Mouse (Mus musculus) G1E (cell line): ENCODE results near the gene Pcolce2. TPM values are rescaled to one million over a fixed set of nuclear protein-coding genes. Genes with fewer than 3 reads are reported as not detected.

Experiments
- ATAC-seq: 2 replicates; pipeline ENCODE4 v1.8.0; 2016; ENCODE audit warnings: mild to moderate bottlenecking; ENCODE audit not compliant: insufficient number of reproducible peaks, poor library complexity, low FRiP score, severe bottlenecking; ENCODE audit errors: extremely low read depth
- DNase-seq: peaks from one replicate; pipeline ENCODE4 v3.0.0; 2012; ENCODE audit warnings: low spot score
- H3K27me3 ChIP-seq: 2 replicates; pipeline ENCODE4 v1.6.1; 2012; ENCODE audit warnings: mild to moderate bottlenecking, low read length, inconsistent platforms; ENCODE audit not compliant: insufficient read depth
- H3K36me3 ChIP-seq: replicated peaks from 2 replicates; pipeline ENCODE3; 2012; ENCODE audit warnings: mild to moderate bottlenecking, inconsistent platforms
- H3K4me1 ChIP-seq: 2 replicates; pipeline ENCODE4 v1.6.1; 2012; ENCODE audit warnings: low read depth, low read length, inconsistent platforms, mixed read lengths; ENCODE audit not compliant: insufficient read depth
- H3K4me3 ChIP-seq: 2 replicates; pipeline ENCODE4 v1.5.1; 2012; ENCODE audit warnings: low read depth, mild to moderate bottlenecking, inconsistent platforms, low read length, moderate library complexity, mixed read lengths
- H3K9me3 ChIP-seq: replicated peaks from 2 replicates; pipeline ENCODE4 v1.6.1; 2012; ENCODE audit warnings: inconsistent platforms
- CTCF ChIP-seq: IDR thresholded peaks from 2 replicates; pipeline ENCODE4 v1.5.1; 2012; ENCODE audit warnings: low read depth, low read length, inconsistent platforms, mixed read lengths
- GATA1 ChIP-seq: IDR thresholded peaks from 2 replicates; pipeline ENCODE4 v1.6.1; 2012; ENCODE audit warnings: borderline replicate concordance, low read length, inconsistent platforms, mixed read lengths
- GATA2 ChIP-seq: IDR thresholded peaks from 2 replicates; pipeline ENCODE4 v1.6.1; 2012; ENCODE audit warnings: low read depth, low read length, inconsistent platforms, borderline replicate concordance
- POLR2AphosphoS5 ChIP-seq: IDR thresholded peaks from 2 replicates; pipeline ENCODE4 v1.6.1; 2012; ENCODE audit warnings: low read depth, low read length, inconsistent platforms; ENCODE audit not compliant: insufficient replicate concordance
- TAL1 ChIP-seq: conservative IDR thresholded peaks from 2 replicates; pipeline ENCODE4 v1.6.1; 2012; ENCODE audit warnings: low read depth, low read length, inconsistent platforms, mixed read lengths
- polyA plus RNA-seq: library from polyadenylated mRNA; stranded (reverse); fragments of >175 nt; gene quantifications from 2 replicates; pipeline ENCODE4 v1.2.3, GENCODE M21; 2012
- total RNA-seq, 2 experiments: library from RNA; stranded (forward) in 1 of 2; stranded (reverse) in 1 of 2; fragments of 200-1000 nt in 1 of 2; fragments of >200 nt in 1 of 2; fragmentation: Nextera tagmentation in 1 of 2; gene quantifications; 2 replicates each; pipeline ENCODE4 v1.2.3; 2014 to 2017

Gene Pcolce2
- total and polyA plus RNA-seq, 3 experiments, result 0.05 TPM; not detected in 2

DNA sequence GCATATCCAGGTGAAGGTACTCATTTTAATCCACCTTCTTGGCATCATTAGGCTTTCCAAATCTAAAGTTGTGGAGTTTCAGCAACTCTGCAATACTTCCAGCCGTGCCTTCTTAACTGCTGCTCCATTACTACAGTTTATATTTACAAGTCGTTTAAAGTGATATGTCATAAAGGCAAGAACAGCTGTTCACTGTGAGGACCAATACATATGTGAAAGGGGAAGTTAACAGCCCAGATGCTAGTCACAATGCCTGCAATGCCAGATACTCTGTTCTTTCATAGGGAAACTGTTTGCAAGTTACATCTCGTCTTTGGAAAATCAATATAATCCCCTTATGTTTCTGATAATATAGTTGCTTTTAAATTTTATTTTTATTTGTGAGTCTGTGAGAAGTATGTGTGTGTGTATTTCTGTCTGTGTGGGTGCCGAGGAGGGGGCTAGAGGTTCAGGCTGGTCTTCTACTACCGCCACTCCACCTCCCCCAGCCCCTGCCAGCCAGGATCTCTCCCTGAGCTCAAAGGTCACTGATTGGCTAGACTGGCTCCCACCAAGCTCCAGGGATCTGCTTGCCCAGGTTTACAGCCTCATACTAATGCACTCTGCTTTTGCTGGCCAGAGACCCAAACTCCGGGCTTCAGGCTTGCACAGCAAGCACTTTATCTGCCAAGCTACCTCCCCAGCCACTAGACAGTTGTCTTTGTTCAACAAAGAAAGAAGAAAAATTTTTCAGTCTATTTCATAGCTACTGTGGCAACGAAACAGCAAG lies 107.6 kb downstream of the Pcolce2 start:
- Histone ChIP-seq H3K9me3 (peaks cover 7% of the 10 kb centered on the region; the same call in 1 of the 2 replicates), H3K36me3 (no peaks in the 10 kb centered on the region), H3K4me1 (no peaks in the 10 kb centered on the region), H3K4me3 (no peak overlapping the region), H3K27me3 (no peaks in the 10 kb centered on the region)
- ATAC-seq (no peak), DNase-seq (no peak)
- no peak for TF ChIP-seq CTCF
- no peak for TF ChIP-seq GATA1
- TF ChIP-seq GATA2, result no peak
- no peak for TF ChIP-seq TAL1
- no peak for TF ChIP-seq POLR2AphosphoS5

DNA sequence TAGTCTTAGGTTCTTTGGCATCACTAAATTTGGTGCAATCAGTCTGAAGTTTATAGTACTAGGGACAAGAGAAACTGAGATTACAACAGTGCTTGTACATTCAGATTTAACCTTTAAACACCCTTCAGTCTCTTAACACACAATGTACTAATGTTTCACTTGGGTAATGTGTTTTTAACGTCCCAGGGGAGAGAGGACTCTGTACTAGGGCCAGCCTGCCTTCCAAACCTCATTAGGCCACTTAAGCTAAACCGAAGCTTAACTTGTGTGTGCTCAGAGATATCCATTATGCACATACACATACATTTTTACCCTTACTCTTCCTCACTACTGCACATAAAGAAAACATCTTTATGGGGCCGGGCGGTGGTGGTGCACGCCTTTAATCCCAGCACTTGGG lies 109.9 kb downstream of the Pcolce2 start:
- ATAC-seq, result no peak
- Histone ChIP-seq H3K36me3 (no peaks in the 10 kb centered on the region), H3K4me1 (no peaks in the 10 kb centered on the region), H3K27me3 (no peaks in the 10 kb centered on the region), H3K9me3 (peaks cover 11% of the 10 kb centered on the region; the same call in 1 of the 2 replicates), H3K4me3 (no peak overlapping the region)
- TF ChIP-seq GATA1 (no peak), GATA2 (no peak), CTCF (no peak), POLR2AphosphoS5 (no peak), TAL1 (no peak)
- DNase-seq, result no peak

Other genes with a start within 250 kb of the Pcolce2 start
- gene Chst2, start 230.9 kb upstream of the Pcolce2 start, total RNA-seq (2014; fragmentation: Nextera tagmentation), result not detected in 2 replicates
- gene Chst2, start 230.9 kb upstream of the Pcolce2 start, total RNA-seq (2017), result 0.06 and 0.16 TPM in 2 replicates
- not detected in 2 replicates for gene Chst2, start 230.9 kb upstream of the Pcolce2 start, polyA plus RNA-seq
- 194 and 222 TPM in 2 replicates for gene U2surp, start 125.6 kb upstream of the Pcolce2 start, total RNA-seq (2014; fragmentation: Nextera tagmentation)
- gene U2surp, start 125.6 kb upstream of the Pcolce2 start, total RNA-seq (2017), result 205 and 232 TPM in 2 replicates
- gene U2surp, start 125.6 kb upstream of the Pcolce2 start, polyA plus RNA-seq, result 7.2 and 14.1 TPM in 2 replicates
- gene Paqr9, start 77.9 kb upstream of the Pcolce2 start, total RNA-seq (2014; fragmentation: Nextera tagmentation), result 6.8 TPM in 1 of 2 replicates, not detected in the other
- 0.06 and 0.11 TPM in 2 replicates for gene Paqr9, start 77.9 kb upstream of the Pcolce2 start, total RNA-seq (2017)
- gene Paqr9, start 77.9 kb upstream of the Pcolce2 start, polyA plus RNA-seq, result not detected in 2 replicates
- not detected in 2 replicates for gene Trpc1, start 112.8 kb downstream of the Pcolce2 start, total RNA-seq (2014; fragmentation: Nextera tagmentation)
- gene Trpc1, start 112.8 kb downstream of the Pcolce2 start, total RNA-seq (2017), result 0.06 and 0.38 TPM in 2 replicates
- gene Trpc1, start 112.8 kb downstream of the Pcolce2 start, polyA plus RNA-seq, result not detected in 2 replicates
- gene Pls1, start 207.7 kb downstream of the Pcolce2 start, total RNA-seq (2014; fragmentation: Nextera tagmentation), result not detected in 2 replicates
- under 0.01 and 0.16 TPM in 2 replicates for gene Pls1, start 207.7 kb downstream of the Pcolce2 start, total RNA-seq (2017)
- not detected in 2 replicates for gene Pls1, start 207.7 kb downstream of the Pcolce2 start, polyA plus RNA-seq
- gene Atr, start 220.0 kb downstream of the Pcolce2 start, total RNA-seq (2014; fragmentation: Nextera tagmentation), result 99.0 and 116 TPM in 2 replicates
- 69.8 and 80.1 TPM in 2 replicates for gene Atr, start 220.0 kb downstream of the Pcolce2 start, total RNA-seq (2017)
- 5.1 and 6.9 TPM in 2 replicates for gene Atr, start 220.0 kb downstream of the Pcolce2 start, polyA plus RNA-seq